Mouse (Mus musculus) ES-E14 (cell line): Measurements from ENCODE around the gene Gp9. TPM values are rescaled to one million over a fixed set of nuclear protein-coding genes. Genes with fewer than 3 reads are reported as not detected.
A peak's percentile ranks its signal among the peaks of the same experiment; 100 is the strongest.

ENCODE experiments used
- DNase-seq: peaks from one replicate; pipeline ENCODE4 v3.0.0-alpha.2; 2013; ENCODE audit warnings: low read depth, low spot score
- H3K27ac ChIP-seq: 2 replicates; pipeline ENCODE4 v1.5.1; 2012; ENCODE audit warnings: low read depth, mild to moderate bottlenecking, low read length, moderate library complexity, mixed read lengths; ENCODE audit not compliant: poor library complexity, insufficient read depth, severe bottlenecking
- H3K36me3 ChIP-seq: 2 replicates; pipeline ENCODE4 v1.6.1; 2012; ENCODE audit warnings: mild to moderate bottlenecking, low read length, moderate library complexity, mixed read lengths; ENCODE audit not compliant: control insufficient read depth, poor library complexity, insufficient read depth, severe bottlenecking
- H3K4me1 ChIP-seq, 2 experiments: fragments of 150-350 bp in 1 of 2; sonication (generic) in 1 of 2; 2 replicates each; pipeline ENCODE4 v1.6.1; 2012; ENCODE audit warnings: low read length in 2 of 2, mild to moderate bottlenecking in 1 of 2, mixed read lengths in 1 of 2; ENCODE audit not compliant: control insufficient read depth in 2 of 2, insufficient read depth in 2 of 2, poor library complexity in 1 of 2
- H3K4me3 ChIP-seq, 2 experiments: fragments of 150-350 bp in 1 of 2; sonication (generic) in 1 of 2; 2 replicates each; pipeline ENCODE4 v1.5.1; 2012; ENCODE audit warnings: low read length in 2 of 2, low read depth in 1 of 2, mild to moderate bottlenecking in 1 of 2, mixed read lengths in 1 of 2; ENCODE audit not compliant: insufficient read depth in 1 of 2, poor library complexity in 1 of 2, severe bottlenecking in 1 of 2
- H3K9ac ChIP-seq: 2 replicates; pipeline ENCODE4 v1.6.1; 2012; ENCODE audit warnings: low read depth, mild to moderate bottlenecking, low read length, mixed read lengths; ENCODE audit not compliant: poor library complexity, insufficient read depth, severe bottlenecking
- H3K9me3 ChIP-seq: fragments of 150-350 bp; sonication (generic); 2 replicates; pipeline ENCODE4 v1.6.1; 2012; ENCODE audit warnings: low read depth, mild to moderate bottlenecking, low read length; ENCODE audit not compliant: control insufficient read depth, insufficient read depth
- CHD2 ChIP-seq: IDR thresholded peaks from 2 replicates; pipeline ENCODE4 v1.6.1; 2014; ENCODE audit warnings: mild to moderate bottlenecking, low read depth, low read length, inconsistent platforms
- HCFC1 ChIP-seq: IDR thresholded peaks from 2 replicates; pipeline ENCODE4 v1.6.1; 2012; ENCODE audit warnings: low read length, inconsistent platforms, borderline replicate concordance; ENCODE audit not compliant: insufficient read depth
- MAFK ChIP-seq: IDR thresholded peaks from 2 replicates; pipeline ENCODE4 v1.6.1; 2014; ENCODE audit warnings: mild to moderate bottlenecking, low read depth, low read length, inconsistent platforms; ENCODE audit not compliant: insufficient read depth
- ZC3H11A ChIP-seq: IDR thresholded peaks from 2 replicates; pipeline ENCODE4 v1.6.1; 2012; ENCODE audit warnings: low read depth, mild to moderate bottlenecking, inconsistent platforms, low read length, borderline replicate concordance
- ZNF384 ChIP-seq: IDR thresholded peaks from 2 replicates; pipeline ENCODE4 v1.6.1; 2012; ENCODE audit warnings: low read depth, low read length, inconsistent platforms
- in situ Hi-C, 2 experiments: fragments of 600-800 bp; cut with MboI; formaldehyde crosslinking; loops; one replicate each; pipeline ENCODE4 v1.15.1; 2025; ENCODE audit warnings: low sequenced_read_pairs in 2 of 2, inconsistent platforms in 1 of 2; ENCODE audit not compliant: unreplicated experiment in 2 of 2
- total RNA-seq: library from RNA; depleted of rRNA; stranded (reverse); fragments of 300-350 nt; gene quantifications from 2 replicates; pipeline ENCODE4 v1.2.3, GENCODE M21; 2012; rRNA removed

Gp9 gene
- total RNA-seq = not detected in 2 replicates

GRCm38 (mm10) chr6:87777842-87778241 lies at the start of gene Gp9:
TSS of gene Gp9 (plus strand) at chr6:87778072.
- DNase-seq = no peak
- no peak for TF ChIP-seq MAFK
- TF ChIP-seq ZNF384 = no peak
- no peak for TF ChIP-seq ZC3H11A
- TF ChIP-seq CHD2 = no peak
- no peak for TF ChIP-seq HCFC1
- Histone ChIP-seq H3K9ac (no peak within 1 kb of the TSS), H3K4me1 (no peaks in the 10 kb centered on the region), H3K27ac (no peak within 1 kb of the TSS; the same call in 1 of the 2 replicates), H3K9me3 (no peaks in the 10 kb centered on the region), H3K36me3 (no peaks in the 10 kb centered on the region), H3K4me3 (no peak within 1 kb of the TSS)
- in situ Hi-C loops = no loop called here

- no peaks in the 10 kb centered on the region for H3K9me3 ChIP-seq
- in situ Hi-C loops = no loop called here
- TF ChIP-seq CHD2 = no peak
- DNase-seq = no peak
- no peak overlapping the region for H3K4me3 ChIP-seq
- no peak overlapping the region for H3K9ac ChIP-seq
- H3K36me3 ChIP-seq = no peaks in the 10 kb centered on the region
- peaks cover 0 to 5% of the 10 kb centered on the region in 2 experiments; a peak in 1 of 4 replicates for H3K4me1 ChIP-seq
- H3K27ac ChIP-seq = no peak overlapping the region
These were observed 49.8 kb upstream of the Gp9 start for GRCm38 (mm10) chr6:87728102-87728501.

GRCm38 (mm10) chr6:87730141-87730540 lies 47.7 kb upstream of the Gp9 start:
- no peak overlapping the region for H3K27ac ChIP-seq
- H3K4me3 ChIP-seq = peak overlapping the region; percentile 70 to 71
- peaks cover 0 to 3% of the 10 kb centered on the region in 2 experiments; a peak in 1 of 4 replicates for H3K4me1 ChIP-seq
- in situ Hi-C loops = no loop called here
- no peaks in the 10 kb centered on the region for H3K36me3 ChIP-seq
- TF ChIP-seq ZC3H11A (no peak), MAFK (no peak), CHD2 (no peak), HCFC1 (no peak), ZNF384 (no peak)
- no peaks in the 10 kb centered on the region for H3K9me3 ChIP-seq
- no peak for DNase-seq
- H3K9ac ChIP-seq = no peak overlapping the region

GRCm38 (mm10) chr6:87730591-87731462 lies 47.0 kb upstream of the Gp9 start, which contains the start of gene Efcc1:
TSS of gene Efcc1 (plus strand) at chr6:87730869.
- Histone ChIP-seq H3K27ac (no peak within 1 kb of the TSS), H3K36me3 (no peaks in the 10 kb centered on the region), H3K4me1 (peaks cover 0 to 3% of the 10 kb centered on the region in 2 experiments; a peak in 1 of 4 replicates), H3K9me3 (no peaks in the 10 kb centered on the region), H3K4me3 (peak within 1 kb of the TSS; percentile 70 to 71), H3K9ac (peak within 1 kb of the TSS; percentile 59)
- in situ Hi-C loops = no loop called here
- TF ChIP-seq CHD2 (no peak), HCFC1 (no peak), ZNF384 (no peak), ZC3H11A (no peak), MAFK (no peak)
- DNase-seq = peak; percentile 40
